Mouse (Mus musculus) bone marrow, adult 2 months (tissue): ENCODE results near the gene Adamts16.

Source experiments
- CTCF ChIP-seq: fragments of 200-500 bp; IDR thresholded peaks from 2 replicates; pipeline ENCODE4 v1.5.1; 2011; ENCODE audit warnings: low read length, control low read depth; ENCODE audit not compliant: control insufficient read depth, insufficient read depth
- POLR2A ChIP-seq: fragments of 200-500 bp; IDR thresholded peaks from 2 replicates; pipeline ENCODE4 v1.6.1; 2011; ENCODE audit warnings: low read depth, mild to moderate bottlenecking, control low read depth, low read length, borderline replicate concordance; ENCODE audit not compliant: control insufficient read depth

DNA sequence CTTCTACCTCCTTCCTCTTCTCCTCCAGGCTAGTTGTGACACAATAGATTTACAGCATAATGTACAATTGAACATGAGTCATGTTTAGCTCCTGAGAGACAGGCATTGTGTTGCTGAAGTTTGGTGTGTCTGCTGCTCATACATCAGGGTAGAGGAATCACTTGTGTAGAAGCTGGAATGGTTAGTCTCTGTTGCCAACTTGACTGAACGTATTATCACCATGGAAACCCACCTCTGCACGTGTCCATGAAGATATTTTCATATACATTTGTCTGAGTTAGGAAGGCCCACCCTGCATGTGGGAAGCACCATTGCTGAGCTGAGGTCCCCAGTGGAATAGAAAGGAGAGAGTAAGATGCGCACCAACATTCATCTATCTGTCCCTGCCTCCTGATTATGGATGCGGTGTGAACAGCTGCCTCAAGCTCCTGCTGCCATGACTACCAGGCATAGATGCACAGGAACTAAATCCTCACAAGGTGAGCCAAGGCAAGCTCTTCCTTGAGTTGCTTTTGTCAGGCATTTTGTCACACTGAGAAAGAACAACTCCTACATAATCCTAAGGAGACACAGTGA, 142.7 kb downstream of the Adamts16 start:
- TF ChIP-seq POLR2A (no peak), CTCF (no peak)
